Mouse (Mus musculus): ENCODE measurements around the gene Ndufaf1.

The Ndufaf1 gene

GRCm38 (mm10) chr2:119618199-119618982, 44.2 kb downstream of the Ndufaf1 start, which contains the start of the genes Nusap1 and Oip5:
Gene Nusap1, plus strand, starts transcription at chr2:119618298.
Gene Oip5, minus strand, starts transcription at chr2:119618469.
- DNase-seq (ENCODE audit: extremely low read depth, low read depth), result peak; percentile 99

DNA sequence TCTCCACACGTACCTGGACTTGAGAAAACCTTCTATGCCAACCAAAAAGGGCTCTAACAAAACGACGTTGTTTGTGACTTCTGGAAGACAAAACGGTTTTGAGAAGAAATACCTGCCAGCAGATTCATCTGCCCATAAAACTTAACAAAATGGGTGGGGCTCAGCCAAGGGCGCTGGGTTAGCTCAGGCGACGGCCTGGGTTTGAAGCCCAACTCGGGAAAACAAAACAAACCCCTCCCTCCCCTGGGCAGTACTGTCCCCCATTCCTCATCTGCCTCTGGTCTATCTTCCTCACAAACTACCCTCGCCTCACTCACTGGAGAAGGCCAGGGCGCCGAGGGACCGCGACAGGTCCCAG, 44.8 kb downstream of the Ndufaf1 start:
- DNase-seq (ENCODE audit: extremely low read depth, low read depth), result no peak

DNA sequence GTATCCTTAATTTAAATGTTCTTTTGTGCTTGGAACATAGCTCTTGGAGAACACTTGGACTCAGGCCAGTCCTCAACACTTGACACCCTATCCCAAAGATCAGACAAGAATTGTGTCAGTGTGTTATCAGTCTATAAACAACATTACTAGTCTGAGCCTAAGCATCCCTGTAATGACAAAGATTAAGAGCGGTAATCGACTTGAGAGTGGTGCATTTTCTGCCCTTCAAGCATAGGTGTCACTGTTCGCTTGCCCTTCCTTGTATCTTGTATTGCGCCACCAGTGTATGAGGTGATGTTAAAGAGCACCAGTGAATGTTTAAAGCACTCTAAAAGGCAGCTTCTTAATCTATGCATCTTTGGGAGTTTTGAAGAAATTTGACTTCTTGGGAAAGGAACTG, 55.6 kb downstream of the Ndufaf1 start:
- no peak for DNase-seq (ENCODE audit: extremely low read depth, low read depth)

Measured in MEL-GATA-1-ER (cell line).